Mouse (Mus musculus): ENCODE data around the gene Tpm1. TPM values are rescaled to one million over a fixed set of nuclear protein-coding genes. Genes with fewer than 3 reads are reported as not detected.

Gene Tpm1
- total RNA-seq, 1 experiment, result 860 TPM

DNA sequence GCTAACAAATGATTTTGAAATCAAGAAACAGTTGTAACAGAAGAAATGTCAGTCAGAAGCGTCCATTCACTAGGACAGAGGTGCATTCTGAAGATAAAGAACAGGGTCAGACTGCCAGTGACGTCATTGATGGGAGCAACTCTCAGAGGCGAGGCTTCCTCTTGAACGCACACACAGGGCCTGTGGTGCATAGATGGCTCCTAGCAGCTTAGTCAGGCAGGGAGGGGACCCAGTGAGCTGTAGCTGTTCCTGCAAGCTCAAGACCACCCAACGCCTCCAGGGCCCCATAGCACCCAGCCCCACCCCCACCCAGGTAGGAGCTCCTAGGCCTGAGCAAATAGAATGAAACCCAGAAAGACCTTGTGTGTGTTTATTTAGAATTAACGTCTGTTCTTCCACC, 21.9 kb upstream of the Tpm1 start:
- Histone ChIP-seq H3K36me3 (ENCODE audit: control insufficient read depth, insufficient read depth, low read length, poor library complexity, severe bottlenecking) (no peaks in the 10 kb centered on the region), H3K9me3 (ENCODE audit: control insufficient read depth, insufficient read depth, low read depth, low read length) (no peaks in the 10 kb centered on the region), H3K4me1 (ENCODE audit: control insufficient read depth in 2 of 2, insufficient read depth in 2 of 2, low read length in 2 of 2, poor library complexity in 1 of 2) (peaks cover 0 to 3% of the 10 kb centered on the region in 2 experiments; a peak in 1 of 4 replicates), H3K27ac (ENCODE audit: insufficient read depth, low read depth, low read length, poor library complexity, severe bottlenecking) (no peak overlapping the region; the same call in 1 of the 2 replicates), H3K9ac (ENCODE audit: insufficient read depth, low read depth, low read length, poor library complexity, severe bottlenecking) (no peak overlapping the region), H3K4me3 (ENCODE audit: insufficient read depth in 1 of 2, low read depth in 1 of 2, low read length in 2 of 2, poor library complexity in 1 of 2, severe bottlenecking in 1 of 2) (no peak overlapping the region)
- TF ChIP-seq ZNF384 (IDR thresholded peaks at IDR 0.05; ENCODE audit: low read depth, low read length) (no peak), HCFC1 (IDR thresholded peaks at IDR 0.05; ENCODE audit: borderline replicate concordance, insufficient read depth, low read length) (no peak), CHD2 (IDR thresholded peaks at IDR 0.05; ENCODE audit: low read depth, low read length) (no peak), MAFK (IDR thresholded peaks at IDR 0.05; ENCODE audit: insufficient read depth, low read depth, low read length) (no peak), ZC3H11A (IDR thresholded peaks at IDR 0.05; ENCODE audit: borderline replicate concordance, low read depth, low read length) (no peak)
- in situ Hi-C loops (cut with MboI; ENCODE audit: low sequenced_read_pairs in 2 of 2, unreplicated experiment in 2 of 2), result no loop called here
- DNase-seq (ENCODE audit: low read depth, low spot score), result no peak

DNA sequence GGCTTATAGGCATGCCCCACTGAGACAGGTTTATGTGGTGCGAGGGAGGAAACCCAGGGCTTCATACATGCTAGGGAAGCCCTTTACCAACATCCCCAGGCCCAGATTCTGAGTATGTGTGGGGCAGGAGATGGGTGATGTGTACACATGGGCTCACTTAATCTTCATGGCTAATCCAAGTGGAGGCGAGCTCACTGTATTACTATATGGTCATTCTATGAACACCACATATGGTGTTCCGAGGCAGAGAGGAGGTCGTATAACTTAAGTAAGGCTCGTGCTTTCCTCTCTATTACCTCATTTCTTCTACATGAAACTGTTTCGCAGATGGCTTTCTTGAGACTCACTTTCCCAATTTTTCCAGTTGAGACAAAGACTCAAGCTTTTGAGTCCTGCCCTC, 17.4 kb upstream of the Tpm1 start:
- H3K4me1 ChIP-seq (ENCODE audit: control insufficient read depth in 2 of 2, insufficient read depth in 2 of 2, low read length in 2 of 2, poor library complexity in 1 of 2), result peaks cover 0 to 3% of the 10 kb centered on the region in 2 experiments; a peak in 1 of 4 replicates
- TF ChIP-seq ZC3H11A (IDR thresholded peaks at IDR 0.05; ENCODE audit: borderline replicate concordance, low read depth, low read length) (no peak), CHD2 (IDR thresholded peaks at IDR 0.05; ENCODE audit: low read depth, low read length) (no peak), ZNF384 (IDR thresholded peaks at IDR 0.05; ENCODE audit: low read depth, low read length) (no peak), MAFK (IDR thresholded peaks at IDR 0.05; ENCODE audit: insufficient read depth, low read depth, low read length) (no peak), HCFC1 (IDR thresholded peaks at IDR 0.05; ENCODE audit: borderline replicate concordance, insufficient read depth, low read length) (no peak)
- H3K27ac ChIP-seq (ENCODE audit: insufficient read depth, low read depth, low read length, poor library complexity, severe bottlenecking), result no peak overlapping the region
- in situ Hi-C loops (cut with MboI; ENCODE audit: low sequenced_read_pairs in 2 of 2, unreplicated experiment in 2 of 2), result no loop called here
- DNase-seq (ENCODE audit: low read depth, low spot score), result no peak
- no peak overlapping the region for H3K4me3 ChIP-seq (ENCODE audit: insufficient read depth in 1 of 2, low read depth in 1 of 2, low read length in 2 of 2, poor library complexity in 1 of 2, severe bottlenecking in 1 of 2)
- no peaks in the 10 kb centered on the region for H3K36me3 ChIP-seq (ENCODE audit: control insufficient read depth, insufficient read depth, low read length, poor library complexity, severe bottlenecking)
- H3K9ac ChIP-seq (ENCODE audit: insufficient read depth, low read depth, low read length, poor library complexity, severe bottlenecking), result no peak overlapping the region
- H3K9me3 ChIP-seq (ENCODE audit: control insufficient read depth, insufficient read depth, low read depth, low read length), result no peaks in the 10 kb centered on the region

DNA sequence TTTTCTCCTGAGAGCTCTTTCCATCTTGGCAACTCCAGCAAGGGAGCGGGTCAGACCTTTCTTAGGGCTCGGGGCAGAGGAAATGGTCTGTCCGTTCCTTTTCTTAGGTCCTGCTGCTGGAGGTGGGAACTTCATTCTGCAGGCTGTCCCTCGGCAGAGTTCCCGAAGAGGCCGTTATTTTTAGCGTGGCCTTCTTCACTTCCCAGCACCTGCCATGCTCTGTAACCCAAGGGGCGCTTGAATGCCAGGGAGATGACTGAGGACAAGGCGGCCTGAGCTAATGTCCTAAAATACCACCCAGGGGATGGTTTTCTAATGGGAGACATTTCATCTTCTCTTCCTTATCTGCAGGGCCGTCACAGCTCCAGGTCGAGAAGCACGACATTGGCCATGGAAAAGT, 10.5 kb upstream of the Tpm1 start:
- Histone ChIP-seq H3K9me3 (ENCODE audit: control insufficient read depth, insufficient read depth, low read depth, low read length) (no peaks in the 10 kb centered on the region), H3K4me1 (ENCODE audit: control insufficient read depth in 2 of 2, insufficient read depth in 2 of 2, low read length in 2 of 2, poor library complexity in 1 of 2) (no peaks in the 10 kb centered on the region), H3K9ac (ENCODE audit: insufficient read depth, low read depth, low read length, poor library complexity, severe bottlenecking) (no peak overlapping the region), H3K36me3 (ENCODE audit: control insufficient read depth, insufficient read depth, low read length, poor library complexity, severe bottlenecking) (no peaks in the 10 kb centered on the region), H3K4me3 (ENCODE audit: insufficient read depth in 1 of 2, low read depth in 1 of 2, low read length in 2 of 2, poor library complexity in 1 of 2, severe bottlenecking in 1 of 2) (no peak overlapping the region), H3K27ac (ENCODE audit: insufficient read depth, low read depth, low read length, poor library complexity, severe bottlenecking) (no peak overlapping the region)
- in situ Hi-C loops (cut with MboI; ENCODE audit: low sequenced_read_pairs in 2 of 2, unreplicated experiment in 2 of 2), result no loop called here
- TF ChIP-seq MAFK (IDR thresholded peaks at IDR 0.05; ENCODE audit: insufficient read depth, low read depth, low read length), result no peak
- TF ChIP-seq CHD2 (IDR thresholded peaks at IDR 0.05; ENCODE audit: low read depth, low read length), result no peak
- no peak for TF ChIP-seq ZNF384 (IDR thresholded peaks at IDR 0.05; ENCODE audit: low read depth, low read length)
- TF ChIP-seq HCFC1 (IDR thresholded peaks at IDR 0.05; ENCODE audit: borderline replicate concordance, insufficient read depth, low read length), result no peak
- no peak for TF ChIP-seq ZC3H11A (IDR thresholded peaks at IDR 0.05; ENCODE audit: borderline replicate concordance, low read depth, low read length)
- DNase-seq (ENCODE audit: low read depth, low spot score), result no peak

DNA sequence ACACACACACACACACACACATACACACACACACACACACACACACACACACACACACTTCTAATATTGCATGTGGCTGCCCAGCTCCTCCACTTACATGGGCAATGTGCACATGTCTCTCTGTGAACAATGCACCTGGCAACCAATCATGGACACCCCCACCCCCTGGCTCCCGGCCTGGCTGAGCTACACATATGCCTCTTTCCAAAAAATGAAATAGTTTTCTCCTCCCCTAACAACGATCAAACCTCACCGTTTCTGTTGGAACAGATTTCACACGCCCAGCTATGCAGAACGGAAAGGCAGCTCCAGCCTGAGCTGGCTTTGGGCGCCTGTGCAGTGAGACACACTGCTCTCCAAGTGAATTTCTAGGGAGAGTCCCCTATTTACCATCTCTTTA, 9.2 kb upstream of the Tpm1 start:
- no peak for DNase-seq (ENCODE audit: low read depth, low spot score)
- no peak for TF ChIP-seq HCFC1 (IDR thresholded peaks at IDR 0.05; ENCODE audit: borderline replicate concordance, insufficient read depth, low read length)
- TF ChIP-seq ZC3H11A (IDR thresholded peaks at IDR 0.05; ENCODE audit: borderline replicate concordance, low read depth, low read length), result no peak
- TF ChIP-seq MAFK (IDR thresholded peaks at IDR 0.05; ENCODE audit: insufficient read depth, low read depth, low read length), result no peak
- TF ChIP-seq ZNF384 (IDR thresholded peaks at IDR 0.05; ENCODE audit: low read depth, low read length), result no peak
- TF ChIP-seq CHD2 (IDR thresholded peaks at IDR 0.05; ENCODE audit: low read depth, low read length), result no peak
- H3K9ac ChIP-seq (ENCODE audit: insufficient read depth, low read depth, low read length, poor library complexity, severe bottlenecking), result no peak overlapping the region
- no peak overlapping the region for H3K27ac ChIP-seq (ENCODE audit: insufficient read depth, low read depth, low read length, poor library complexity, severe bottlenecking)
- H3K9me3 ChIP-seq (ENCODE audit: control insufficient read depth, insufficient read depth, low read depth, low read length), result no peaks in the 10 kb centered on the region
- H3K4me3 ChIP-seq (ENCODE audit: insufficient read depth in 1 of 2, low read depth in 1 of 2, low read length in 2 of 2, poor library complexity in 1 of 2, severe bottlenecking in 1 of 2), result no peak overlapping the region
- in situ Hi-C loops (cut with MboI; ENCODE audit: low sequenced_read_pairs in 2 of 2, unreplicated experiment in 2 of 2), result no loop called here
- H3K36me3 ChIP-seq (ENCODE audit: control insufficient read depth, insufficient read depth, low read length, poor library complexity, severe bottlenecking), result no peaks in the 10 kb centered on the region
- no peaks in the 10 kb centered on the region for H3K4me1 ChIP-seq (ENCODE audit: control insufficient read depth in 2 of 2, insufficient read depth in 2 of 2, low read length in 2 of 2, poor library complexity in 1 of 2)
